Mouse (Mus musculus) brain, embryonic 14.5 days (tissue): Measurements from ENCODE around the gene Shroom3.

Source experiments
- CTCF ChIP-seq: fragments of 200-500 bp; IDR thresholded peaks from 2 replicates; pipeline ENCODE4 v1.5.1; 2012; ENCODE audit warnings: inconsistent platforms, mild to moderate bottlenecking, moderate library complexity, borderline replicate concordance; ENCODE audit not compliant: insufficient read depth, insufficient read length; ENCODE audit errors: extremely low read depth
- POLR2A ChIP-seq: fragments of 200-500 bp; IDR thresholded peaks from 2 replicates; pipeline ENCODE4 v1.6.1; 2012; ENCODE audit warnings: mild to moderate bottlenecking, inconsistent platforms, borderline replicate concordance; ENCODE audit not compliant: poor library complexity, insufficient read depth, insufficient read length, severe bottlenecking; ENCODE audit errors: extremely low read depth

- TF ChIP-seq POLR2A (no peak), CTCF (no peak)
Observed at GRCm38 (mm10) chr5:92837311-92837710, 154.1 kb downstream of the Shroom3 start.
